Mouse (Mus musculus) megakaryocyte-erythroid progenitor cell, adult 5-6 weeks (primary cell): ENCODE data around the gene Hspg2. TPM values are rescaled to one million over a fixed set of nuclear protein-coding genes. Genes with fewer than 3 reads are reported as not detected.

ENCODE experiments used
- ATAC-seq: replicated peaks from 2 replicates; pipeline ENCODE4 v1.8.0; 2016; ENCODE audit warnings: mild to moderate bottlenecking, inconsistent platforms; ENCODE audit not compliant: severe bottlenecking, poor library complexity, low FRiP score, low TSS enrichment
- total RNA-seq, 2 experiments: library from RNA; stranded (forward) in 1 of 2; stranded (reverse) in 1 of 2; fragments of 200-1000, 215-1000 nt in 1 of 2; fragments of >200 nt in 1 of 2; fragmentation: Nextera tagmentation in 1 of 2; gene quantifications; 2 replicates each; pipeline ENCODE4 v1.2.3; 2014 to 2017

The Hspg2 gene
- total RNA-seq, 2 experiments from 2014 or later, result not detected

DNA sequence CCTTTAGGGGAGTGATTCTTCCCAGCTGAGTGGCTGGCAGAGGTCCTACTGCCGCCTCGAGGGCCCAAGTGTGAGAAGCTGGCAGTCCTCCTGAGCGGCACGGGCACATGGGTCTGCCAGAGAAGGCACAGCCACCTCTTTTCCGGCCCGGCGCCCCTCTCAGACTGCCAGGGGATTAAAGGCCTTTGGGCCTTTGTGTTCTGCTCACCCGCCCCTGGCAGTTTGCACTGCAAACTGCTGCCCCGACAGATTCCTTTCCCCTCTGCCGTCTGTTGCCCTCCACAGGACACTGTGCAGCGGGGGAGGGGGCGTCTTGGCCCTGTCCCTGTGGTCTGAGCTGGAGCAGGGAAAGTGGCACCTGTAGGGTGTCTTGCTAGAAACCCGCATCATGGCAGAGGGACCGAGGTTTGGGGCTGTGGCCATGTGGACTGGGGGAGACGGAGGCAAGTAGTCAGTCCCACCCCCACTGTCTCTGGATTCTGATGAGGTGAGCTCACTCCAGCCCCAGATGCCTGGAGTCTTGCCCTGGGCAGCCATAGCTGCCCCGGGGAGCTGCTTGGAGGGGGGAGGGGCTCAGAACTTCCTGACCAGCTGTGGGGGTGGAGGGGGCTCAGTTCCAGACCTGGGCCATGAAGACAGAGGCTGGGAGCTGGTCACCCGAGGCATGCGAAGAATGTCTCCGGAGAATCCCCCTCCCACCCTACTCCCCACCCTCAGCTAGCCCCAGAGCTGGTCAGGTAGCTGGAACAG lies 26.4 kb downstream of the Hspg2 start:
- no peak for ATAC-seq

DNA sequence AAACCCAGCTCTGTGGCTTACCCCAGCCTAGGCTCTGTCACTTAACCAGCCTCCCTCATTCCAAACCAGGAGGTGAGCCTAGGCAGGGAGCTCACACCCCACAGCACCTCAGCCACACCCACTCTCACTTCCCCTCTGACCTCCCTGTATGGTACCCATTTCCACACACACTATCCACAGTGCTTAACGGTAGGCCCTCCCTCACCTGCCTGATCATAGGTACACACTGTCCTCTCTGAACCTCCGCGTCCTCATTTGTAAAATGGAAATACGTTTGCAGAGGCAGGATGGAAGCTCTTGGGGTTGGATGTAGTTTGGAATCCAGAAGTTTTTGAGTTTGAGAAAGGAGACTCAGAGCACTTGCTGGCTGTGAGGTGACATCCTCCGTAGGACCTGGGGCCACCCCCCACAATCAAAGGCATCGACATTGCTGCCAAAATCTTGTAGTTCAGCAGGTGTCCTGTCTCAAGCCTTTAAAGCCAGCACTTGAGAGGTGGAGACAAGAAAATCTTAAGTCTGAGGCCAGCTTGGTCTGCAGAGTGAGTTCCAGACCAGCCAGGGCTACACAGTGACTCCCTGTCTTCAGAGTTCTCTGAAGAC lies 27.0 kb downstream of the Hspg2 start:
- ATAC-seq, result no peak

DNA sequence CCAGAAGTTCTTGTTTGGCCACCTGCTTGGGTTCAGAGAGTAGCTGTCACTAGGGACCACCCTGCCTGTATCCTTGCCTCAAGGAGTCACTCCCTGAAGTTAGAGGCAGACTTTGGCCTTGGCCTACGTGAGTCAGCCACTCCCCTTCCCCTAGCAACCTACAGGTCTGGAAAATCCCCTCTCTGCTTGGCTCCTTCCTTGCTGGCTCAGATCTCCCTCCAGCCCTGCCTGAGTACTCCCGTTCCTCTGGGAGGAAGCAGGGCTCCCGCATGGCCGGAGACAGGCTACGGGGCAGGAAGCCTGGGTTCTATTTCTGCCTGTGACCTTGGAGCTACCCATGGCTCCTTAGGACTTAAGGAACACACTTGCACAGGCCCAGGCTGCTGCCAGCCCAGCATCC lies 28.8 kb downstream of the Hspg2 start:
- no peak for ATAC-seq

DNA sequence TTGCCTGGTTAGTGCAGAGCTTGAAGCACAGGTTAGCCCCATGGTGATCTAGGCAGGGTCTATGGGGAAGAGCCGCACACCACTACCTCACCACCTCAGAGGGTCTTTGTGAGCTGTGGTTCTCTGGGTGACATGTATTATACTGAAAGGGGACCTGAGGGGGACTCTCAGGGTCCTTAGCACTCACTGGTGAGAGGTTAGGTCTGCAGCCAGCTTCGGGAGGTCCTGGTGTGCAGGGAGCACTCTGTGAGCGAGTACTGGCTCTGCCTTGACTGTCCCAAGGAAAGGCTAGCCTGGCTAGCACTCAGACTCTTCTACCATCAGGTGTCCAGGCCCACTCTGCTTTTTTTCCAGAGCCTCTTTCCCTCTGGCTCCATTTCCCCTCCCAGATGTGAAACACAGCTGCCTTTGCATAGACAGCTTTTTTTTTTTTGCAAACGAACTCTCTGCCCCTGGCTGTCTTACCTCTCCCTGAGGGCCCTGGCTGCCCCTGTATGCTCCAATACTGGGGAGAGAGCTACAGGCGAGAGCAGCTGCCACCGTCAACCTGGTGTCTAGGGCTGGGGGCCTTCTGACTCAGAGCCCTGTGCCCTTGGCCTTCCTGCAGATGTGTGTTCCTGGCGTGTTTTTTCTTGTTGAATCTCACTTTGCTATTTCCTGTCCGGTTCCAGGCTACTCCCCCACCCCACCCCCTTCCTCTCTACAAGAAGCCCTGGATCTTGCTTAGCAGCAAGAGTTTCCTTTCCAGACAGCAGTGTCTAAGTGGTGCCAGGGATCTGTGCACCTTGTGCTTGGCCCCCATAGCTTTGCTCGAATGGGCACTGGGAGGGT lies 29.5 kb downstream of the Hspg2 start:
- no peak for ATAC-seq

DNA sequence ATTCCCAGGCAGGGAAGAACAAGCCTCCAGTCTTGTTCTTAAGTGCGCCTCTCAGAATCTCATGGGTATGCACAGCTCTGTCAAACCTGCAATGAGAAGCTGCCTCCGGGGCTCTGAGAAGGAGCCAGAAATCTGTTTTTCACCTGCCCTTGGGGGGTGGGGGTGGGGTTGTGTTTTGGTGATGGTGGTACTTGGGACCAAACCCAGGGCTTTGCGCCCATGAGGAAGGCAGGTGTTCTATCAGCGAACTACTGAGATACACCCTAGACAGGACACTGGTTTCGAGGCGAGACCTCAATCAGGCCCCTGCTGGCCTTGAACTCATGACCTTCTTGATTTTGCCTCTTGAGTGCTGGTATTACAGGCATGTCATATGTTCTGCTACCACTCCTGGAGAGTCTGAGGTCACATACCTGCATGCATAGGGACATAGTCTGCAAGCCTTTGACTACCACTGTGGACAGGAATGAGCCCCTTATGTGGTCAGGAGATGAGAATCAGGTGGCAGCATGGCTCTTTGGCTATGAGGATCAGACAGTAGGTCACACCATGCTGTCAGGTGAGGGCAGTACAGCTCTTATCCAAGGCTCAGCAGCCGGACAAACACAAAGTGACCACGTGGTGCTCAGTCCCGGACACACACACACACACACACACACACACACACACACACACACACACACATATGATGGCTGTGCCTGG lies 30.5 kb downstream of the Hspg2 start:
- no peak for ATAC-seq

DNA sequence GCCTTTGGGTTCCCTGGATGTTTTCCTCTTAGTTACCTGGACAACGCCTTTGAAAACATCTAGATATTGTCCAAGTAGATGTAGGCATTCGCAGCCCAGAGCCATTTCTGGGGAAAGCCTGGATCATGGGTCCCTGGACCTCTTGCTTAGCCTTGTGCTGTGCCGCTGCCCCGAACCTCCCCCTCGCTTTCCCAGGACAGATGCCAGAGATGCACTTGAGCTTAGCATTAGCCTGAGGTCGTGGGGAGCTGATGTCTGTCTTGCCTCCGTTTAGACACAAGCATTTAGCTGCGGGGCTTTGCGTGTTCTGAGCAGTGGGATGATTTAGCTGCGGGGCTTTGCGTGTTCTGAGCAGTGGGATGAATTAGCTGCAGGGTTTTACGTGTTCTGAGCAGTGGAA lies 31.6 kb downstream of the Hspg2 start:
- ATAC-seq, result no peak

DNA sequence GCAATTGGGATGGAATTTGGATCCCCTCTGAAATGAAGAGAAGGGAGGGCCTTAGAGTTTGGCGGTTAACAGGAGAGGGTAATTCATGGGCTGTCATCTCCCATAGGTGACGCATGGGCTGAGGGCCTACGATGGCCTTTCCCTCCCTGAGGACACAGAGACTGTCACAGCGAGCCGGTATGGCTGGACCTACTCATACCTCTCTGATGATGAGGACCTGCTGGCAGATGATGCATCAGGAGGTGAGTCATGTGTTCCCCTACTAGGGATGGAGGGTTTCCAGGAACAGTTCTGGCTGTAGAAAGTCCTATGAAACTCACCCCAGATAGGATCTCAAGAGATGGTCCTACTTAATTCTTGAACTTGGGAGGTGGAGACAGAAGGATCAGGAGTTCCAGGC lies 32.4 kb downstream of the Hspg2 start:
- no peak for ATAC-seq

DNA sequence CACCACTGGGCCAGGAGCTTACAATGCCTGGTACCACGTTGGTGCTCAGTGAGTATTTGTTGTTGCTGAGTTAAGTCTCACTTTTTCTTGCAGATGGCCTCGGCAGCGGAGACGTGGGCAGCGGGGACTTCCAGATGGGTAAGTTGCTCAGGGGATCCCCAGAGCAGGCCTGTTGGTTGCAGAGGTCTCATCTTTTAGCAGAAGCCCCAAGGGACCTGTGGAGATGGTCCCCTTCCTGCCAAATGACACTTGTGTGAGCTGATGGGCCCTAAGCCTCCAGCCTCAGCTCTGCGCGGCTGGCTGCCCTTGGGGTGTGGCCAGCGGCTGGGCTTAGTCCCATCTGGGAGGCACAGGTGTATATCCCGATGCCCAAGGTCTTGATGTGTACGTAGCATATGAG lies 33.6 kb downstream of the Hspg2 start:
- no peak for ATAC-seq

DNA sequence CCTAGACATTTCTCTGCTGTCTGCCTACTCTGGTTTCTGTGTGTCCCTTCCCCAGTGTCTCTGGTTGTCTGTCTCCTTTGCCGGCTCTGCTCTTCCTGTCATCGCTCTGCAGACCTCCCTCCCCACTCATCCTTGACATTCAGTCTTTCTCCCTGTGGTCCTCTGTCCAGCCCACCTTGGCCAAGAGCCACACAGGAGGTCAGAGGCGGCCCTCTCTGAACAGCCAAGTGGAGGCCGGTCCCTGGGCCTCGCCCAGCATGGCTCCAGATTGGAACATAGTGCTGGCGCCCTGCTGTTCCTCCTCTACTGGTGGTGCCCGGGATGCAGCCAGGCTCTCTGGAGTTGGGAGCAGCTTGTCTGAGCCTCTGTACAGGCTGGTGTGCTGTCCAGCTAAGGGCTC lies 34.2 kb downstream of the Hspg2 start:
- no peak for ATAC-seq

DNA sequence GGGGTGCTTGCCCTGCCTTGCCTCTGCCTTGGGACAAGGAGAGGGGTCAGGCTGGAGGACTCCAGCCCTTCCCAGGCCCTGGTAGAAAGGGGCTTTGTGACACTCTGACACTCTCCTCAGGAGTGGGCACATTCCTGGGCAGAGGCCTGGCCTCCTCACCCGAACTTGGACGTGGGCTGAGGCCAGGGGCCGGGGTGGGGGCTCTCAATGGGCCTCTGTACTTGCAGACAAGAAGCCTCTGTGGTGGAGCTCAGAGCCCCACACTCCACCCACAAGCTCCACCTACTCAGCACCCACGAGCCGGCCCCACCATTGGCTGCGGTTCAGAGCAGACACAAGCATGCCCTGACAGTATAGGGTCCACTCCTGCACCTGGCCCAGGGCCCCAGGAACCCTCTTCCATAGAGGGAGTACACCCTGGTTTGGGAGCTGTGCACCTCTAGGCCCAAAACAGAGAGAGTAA lies 35.0 kb downstream of the Hspg2 start:
- ATAC-seq, result 0 out of 2 replicates have a peak, but pooled peaks have one; percentile 29

DNA sequence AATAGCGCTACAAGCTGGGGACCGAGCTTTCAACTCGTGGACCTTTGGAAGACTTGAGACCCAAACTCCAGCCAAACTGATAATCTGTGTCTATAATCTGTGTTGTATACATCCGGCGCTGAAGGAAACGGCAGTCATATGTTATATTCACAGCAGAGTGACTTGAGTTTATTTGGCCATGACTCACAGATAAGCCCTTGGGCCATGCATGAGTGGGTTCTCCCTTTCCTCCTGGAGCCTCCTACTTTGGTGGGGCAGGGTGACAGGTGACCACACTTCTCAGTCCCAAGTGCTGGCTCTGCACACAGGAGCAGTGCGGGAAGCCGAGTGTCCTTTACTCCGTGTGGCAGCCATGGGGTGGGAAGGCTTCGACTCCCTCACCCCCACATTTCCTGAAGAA lies 38.1 kb downstream of the Hspg2 start:
- no peak for ATAC-seq

DNA sequence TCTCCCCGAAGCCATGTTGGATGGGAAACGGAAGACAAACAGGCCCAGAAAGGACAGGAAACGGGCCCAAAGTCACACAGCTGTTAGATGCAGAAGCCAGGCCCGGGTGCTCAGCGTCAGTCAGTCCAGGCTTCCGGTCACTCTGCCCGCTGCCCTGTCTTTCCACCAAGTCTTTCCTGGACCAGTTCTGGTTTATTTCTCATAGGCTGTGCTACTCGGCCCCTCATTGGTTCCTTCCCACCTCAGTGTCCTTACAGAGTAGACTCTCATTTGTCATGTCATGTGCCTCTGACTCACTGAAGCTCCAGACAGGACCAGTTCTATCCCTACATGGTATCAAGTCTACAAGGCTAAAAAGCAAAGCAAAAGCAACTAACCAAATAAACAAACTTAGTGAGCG lies 41.0 kb downstream of the Hspg2 start:
- ATAC-seq, result no peak

DNA sequence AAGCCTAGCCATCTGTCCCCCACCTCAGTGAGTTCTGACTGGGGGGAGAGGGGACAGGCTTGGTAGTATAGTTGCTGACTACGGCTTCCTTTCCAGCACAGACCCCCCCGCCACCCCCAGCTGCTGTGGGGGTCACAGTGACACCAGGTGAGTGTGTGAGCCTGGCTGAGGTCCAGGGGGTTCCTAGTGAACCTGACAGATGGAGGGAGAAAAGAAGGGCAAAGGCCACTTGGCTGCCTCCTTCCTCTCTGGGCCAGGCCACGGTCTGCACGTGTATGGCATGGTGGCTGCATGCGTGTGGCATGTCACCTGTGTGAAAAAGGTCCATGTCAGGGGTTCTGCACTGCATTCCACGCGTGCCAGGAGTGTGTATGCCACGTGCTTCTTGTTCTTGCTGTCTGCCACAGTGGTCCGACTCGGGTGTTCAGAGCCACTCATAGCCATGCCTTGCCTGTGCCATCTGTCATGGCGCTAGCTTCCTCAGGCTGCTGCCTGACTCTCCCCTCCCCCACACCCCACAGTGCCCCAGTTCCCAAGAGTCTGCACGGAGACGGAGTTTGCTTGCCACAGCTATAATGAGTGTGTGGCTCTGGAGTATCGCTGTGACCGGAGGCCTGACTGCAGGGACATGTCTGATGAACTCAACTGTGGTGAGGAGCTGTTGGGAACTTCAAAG lies 41.6 kb downstream of the Hspg2 start:
- ATAC-seq, result no peak

DNA sequence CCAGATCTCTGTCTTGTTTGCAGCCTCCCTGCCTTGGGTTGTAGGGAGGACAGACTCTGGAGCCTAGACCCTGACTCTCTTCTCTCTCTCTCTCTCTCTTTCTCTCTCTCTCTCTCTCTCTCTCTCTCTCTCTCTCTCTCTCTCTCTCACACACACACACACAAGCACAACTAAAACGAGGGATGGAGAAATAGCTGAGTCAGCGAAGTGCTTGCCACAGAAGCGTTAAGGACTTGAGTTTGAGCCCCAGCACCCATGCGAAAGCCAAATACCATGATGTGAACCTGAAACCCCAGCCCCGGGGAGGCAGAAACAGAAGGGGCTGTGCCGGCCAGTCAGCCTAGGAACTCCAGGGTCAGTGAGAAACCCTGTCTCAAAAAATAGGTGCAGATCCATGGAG lies 44.3 kb downstream of the Hspg2 start:
- no peak for ATAC-seq

DNA sequence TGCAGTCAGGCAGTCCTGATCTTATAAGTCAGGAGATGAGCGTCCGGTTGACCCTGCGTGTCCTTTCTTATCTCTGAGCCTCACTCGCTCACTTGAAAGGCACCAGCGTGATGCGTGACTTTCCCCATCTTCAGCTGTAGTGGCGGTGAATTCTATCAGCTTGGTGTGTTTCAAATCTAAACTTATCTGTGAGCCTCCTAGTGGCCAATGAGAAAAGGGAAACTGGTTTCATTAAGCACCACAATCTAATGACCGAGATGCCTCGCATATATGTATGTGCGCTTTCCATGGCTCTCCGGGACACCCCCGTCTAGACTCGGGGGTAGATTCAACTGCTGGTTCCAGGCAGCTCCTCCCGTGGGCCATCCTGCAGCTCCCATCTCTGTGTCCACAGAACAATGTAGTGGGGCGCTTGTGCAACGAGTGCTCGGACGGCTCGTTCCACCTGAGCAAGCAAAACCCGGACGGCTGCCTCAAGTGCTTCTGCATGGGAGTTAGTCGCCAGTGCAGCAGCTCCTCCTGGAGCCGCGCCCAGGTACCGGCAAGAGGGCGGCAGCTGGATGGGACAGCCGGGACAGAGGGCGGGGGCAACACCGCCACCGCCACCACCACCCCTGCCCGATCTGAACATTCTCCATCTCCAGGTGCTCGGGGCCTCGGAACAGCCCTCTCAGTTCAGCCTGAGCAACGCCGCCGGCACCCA lies 49.6 kb downstream of the Hspg2 start:
- ATAC-seq, result no peak

DNA sequence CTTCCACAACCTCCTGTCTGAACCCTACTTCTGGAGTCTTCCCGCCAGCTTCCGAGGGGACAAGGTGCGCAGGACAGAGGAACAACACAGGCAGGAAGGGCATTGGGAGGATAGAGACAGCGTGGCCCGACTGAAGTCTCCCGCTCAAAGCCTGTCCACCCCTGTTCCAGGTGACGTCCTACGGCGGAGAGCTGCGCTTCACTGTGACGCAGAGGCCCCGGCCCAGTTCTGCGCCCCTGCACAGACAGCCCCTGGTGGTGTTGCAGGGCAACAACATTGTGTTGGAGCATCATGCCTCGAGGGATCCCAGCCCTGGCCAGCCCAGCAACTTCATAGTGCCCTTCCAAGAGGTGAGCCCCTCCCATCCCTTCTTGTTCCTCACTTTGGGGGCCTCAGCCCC lies 50.2 kb downstream of the Hspg2 start:
- ATAC-seq, result no peak

DNA sequence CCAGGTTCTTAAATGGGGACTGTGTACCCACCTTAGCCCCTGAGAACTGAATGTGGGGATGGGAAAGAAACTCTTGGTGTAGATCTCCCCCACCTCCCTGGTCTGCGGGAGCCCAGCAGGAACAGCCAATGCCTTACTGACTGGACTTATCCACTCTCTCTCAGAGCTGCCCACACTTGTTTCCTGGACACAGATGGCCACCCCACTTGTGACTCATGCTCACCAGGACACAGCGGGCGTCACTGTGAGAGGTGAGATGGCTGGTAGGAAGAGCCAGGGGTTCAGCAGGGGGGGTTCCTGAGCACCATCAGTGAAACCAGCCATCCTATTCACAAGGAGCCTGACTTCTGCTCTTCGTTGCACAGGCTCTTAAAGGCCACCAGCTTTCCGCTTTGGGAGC lies 51.8 kb downstream of the Hspg2 start:
- ATAC-seq, result no peak

DNA sequence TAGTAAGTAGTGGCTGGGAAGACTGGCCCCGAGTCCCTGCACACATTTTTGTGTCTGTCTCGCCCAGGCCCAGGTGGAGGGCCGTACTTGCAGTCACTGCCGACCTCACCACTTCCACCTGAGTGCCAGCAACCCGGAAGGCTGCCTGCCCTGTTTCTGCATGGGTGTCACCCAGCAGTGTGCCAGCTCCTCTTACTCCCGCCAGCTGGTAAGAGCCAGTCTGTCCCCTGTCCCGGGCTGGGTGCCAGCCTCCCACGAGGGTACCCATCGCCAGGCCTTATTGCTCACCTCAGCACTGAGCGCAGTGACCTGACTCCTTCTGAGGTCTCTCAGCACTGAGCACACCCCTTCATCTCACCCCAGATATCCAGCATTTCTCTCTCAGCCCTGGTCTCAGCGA lies 53.4 kb downstream of the Hspg2 start:
- ATAC-seq, result no peak

DNA sequence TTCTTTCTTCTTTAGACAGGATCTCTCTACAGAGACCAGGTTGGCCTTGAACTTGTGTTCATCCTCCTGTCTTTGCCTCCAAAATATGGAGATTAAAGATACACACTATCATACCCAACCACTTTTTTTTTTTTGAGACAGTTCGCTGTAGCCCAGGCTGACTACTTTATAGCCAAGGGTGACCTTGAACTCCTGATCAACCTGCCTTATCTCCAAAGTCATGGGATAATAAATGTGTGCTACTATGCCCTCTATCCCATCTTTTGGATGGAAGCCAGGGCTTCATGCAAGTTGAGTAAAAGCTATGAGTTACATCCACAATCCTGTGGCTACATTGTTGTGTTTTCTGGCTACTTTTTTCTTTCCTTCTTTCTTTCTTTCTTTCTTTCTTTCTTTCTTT lies 56.9 kb downstream of the Hspg2 start:
- no peak for ATAC-seq
